Mouse (Mus musculus): ENCODE results near the gene Otog. TPM values are rescaled to one million over a fixed set of nuclear protein-coding genes. Genes with fewer than 3 reads are reported as not detected.

The Otog gene
- polyA plus RNA-seq, 1 experiment from 2014 or later: 0.19 TPM

DNA sequence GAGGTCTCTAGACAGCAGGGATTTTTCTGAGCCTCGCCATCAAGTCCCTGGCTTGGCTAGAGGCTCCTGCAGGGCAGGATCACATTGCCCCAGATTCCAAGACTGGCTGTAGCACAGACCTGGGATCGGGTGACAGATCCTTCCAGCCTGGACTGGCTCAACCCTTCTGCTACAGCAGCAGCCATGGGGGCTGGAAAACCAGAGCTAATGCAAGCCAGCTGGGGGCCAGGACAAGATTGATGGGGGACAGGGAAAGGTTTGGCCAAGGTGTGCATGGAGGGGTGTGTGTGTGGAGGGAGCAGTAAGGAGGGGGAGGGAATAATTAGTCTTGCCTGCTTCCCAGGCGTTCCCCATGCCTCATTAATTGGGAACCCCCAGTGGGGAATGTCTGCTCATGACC is 99.0 kb downstream of the Otog start:
- no peak overlapping the region for H3K27ac ChIP-seq
- WGBS: 50% methylated on average over 3 of the region's 3 CpGs
- no peak overlapping the region for H3K4me3 ChIP-seq
- ATAC-seq (ENCODE audit: low FRiP score): no peak
- 0 out of 2 replicates have a peak, but pooled peaks cover 2% of the 10 kb centered on the region for H3K27me3 ChIP-seq
- H3K9ac ChIP-seq: no peak overlapping the region
- 0 out of 2 replicates have a peak, but pooled peaks cover 4% of the 10 kb centered on the region for H3K9me3 ChIP-seq
- no peak overlapping the region for H3K4me2 ChIP-seq
- H3K36me3 ChIP-seq: no peaks in the 10 kb centered on the region
- H3K4me1 ChIP-seq (replicated peaks): no peaks in the 10 kb centered on the region

DNA sequence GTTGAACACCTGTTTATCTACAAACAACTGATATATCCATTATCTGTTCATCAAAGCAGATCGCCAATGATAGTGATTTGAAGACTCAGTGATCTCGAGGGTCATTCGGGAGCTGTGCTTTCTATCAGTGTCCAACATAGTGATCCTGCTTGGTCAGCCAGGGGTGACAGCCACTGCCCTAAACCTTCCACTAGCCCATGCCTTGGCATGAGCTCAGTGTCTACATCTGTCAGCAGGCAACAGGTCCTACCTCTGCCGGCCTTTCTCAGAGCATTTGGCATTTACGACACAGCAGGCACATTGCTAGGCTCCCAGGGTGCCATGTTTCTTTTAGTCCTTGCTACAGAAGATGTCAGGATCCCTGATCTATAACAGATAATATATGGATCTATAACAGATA is 99.5 kb downstream of the Otog start:
- no peak overlapping the region for H3K9ac ChIP-seq
- H3K4me3 ChIP-seq: no peak overlapping the region
- ATAC-seq (ENCODE audit: low FRiP score): no peak
- H3K9me3 ChIP-seq: 0 out of 2 replicates have a peak, but pooled peaks cover 4% of the 10 kb centered on the region
- no peak overlapping the region for H3K27ac ChIP-seq
- H3K36me3 ChIP-seq: no peaks in the 10 kb centered on the region
- H3K4me1 ChIP-seq (replicated peaks): no peaks in the 10 kb centered on the region
- H3K27me3 ChIP-seq: no peaks in the 10 kb centered on the region
- 79% methylated on average over 5 of the region's 5 CpGs for WGBS
- no peak overlapping the region for H3K4me2 ChIP-seq

DNA sequence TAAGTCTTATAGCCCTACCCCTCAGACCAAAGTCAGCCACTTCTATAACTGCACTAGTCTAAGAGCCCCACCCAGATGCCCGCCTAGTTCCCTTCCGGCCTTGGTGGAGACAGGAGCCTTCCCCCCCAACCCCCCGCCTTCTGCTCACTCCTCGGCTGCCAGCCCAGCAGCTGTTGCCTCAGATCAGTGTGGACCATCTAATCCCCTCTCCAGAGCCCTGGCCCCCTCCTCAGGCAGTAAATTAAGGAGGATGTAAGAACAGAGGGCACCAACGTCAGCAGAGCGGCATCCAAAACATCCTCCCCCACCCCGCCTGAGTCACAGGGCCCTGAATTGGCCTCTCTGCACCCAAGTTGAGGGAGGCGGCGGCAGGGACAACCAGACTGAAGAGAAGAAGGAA is 100.7 kb downstream of the Otog start:
- H3K9me3 ChIP-seq: 0 out of 2 replicates have a peak, but pooled peaks cover 4% of the 10 kb centered on the region
- H3K27me3 ChIP-seq: peaks cover 5% of the 10 kb centered on the region
- WGBS: 85% methylated on average over 9 of the region's 9 CpGs
- no peak overlapping the region for H3K4me2 ChIP-seq
- H3K4me3 ChIP-seq: no peak overlapping the region
- H3K4me1 ChIP-seq (replicated peaks): no peaks in the 10 kb centered on the region
- H3K36me3 ChIP-seq: no peaks in the 10 kb centered on the region
- no peak for ATAC-seq (ENCODE audit: low FRiP score)
- H3K9ac ChIP-seq: no peak overlapping the region
- no peak overlapping the region for H3K27ac ChIP-seq

DNA sequence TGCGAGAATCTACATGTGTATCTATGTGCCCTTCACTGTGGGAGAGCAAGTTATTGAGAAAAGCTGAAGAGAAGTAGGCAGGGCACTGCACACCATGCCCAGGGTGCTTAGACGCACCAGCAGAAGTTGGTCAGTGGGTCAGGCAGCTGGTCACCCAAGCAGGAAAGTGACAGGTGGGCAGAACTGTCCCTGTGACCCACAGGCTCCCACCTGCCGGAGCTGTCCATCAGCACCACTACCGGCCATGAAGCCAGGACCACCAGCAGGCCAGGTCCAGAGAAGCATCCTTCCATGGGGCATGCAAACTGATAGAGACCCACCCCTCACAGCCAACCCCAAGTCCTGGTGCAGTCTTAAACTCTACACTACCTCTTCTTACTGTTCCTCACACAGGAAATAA is 106.9 kb downstream of the Otog start:
- H3K4me2 ChIP-seq: no peak overlapping the region
- no peaks in the 10 kb centered on the region for H3K9me3 ChIP-seq
- no peak for ATAC-seq (ENCODE audit: low FRiP score)
- no peaks in the 10 kb centered on the region for H3K36me3 ChIP-seq
- H3K27me3 ChIP-seq: peaks cover 57% of the 10 kb centered on the region
- H3K4me1 ChIP-seq (replicated peaks): peaks cover 6% of the 10 kb centered on the region
- H3K4me3 ChIP-seq: no peak overlapping the region
- no peak overlapping the region for H3K9ac ChIP-seq
- H3K27ac ChIP-seq: no peak overlapping the region
- WGBS: 77% methylated on average over 4 of the region's 4 CpGs

DNA sequence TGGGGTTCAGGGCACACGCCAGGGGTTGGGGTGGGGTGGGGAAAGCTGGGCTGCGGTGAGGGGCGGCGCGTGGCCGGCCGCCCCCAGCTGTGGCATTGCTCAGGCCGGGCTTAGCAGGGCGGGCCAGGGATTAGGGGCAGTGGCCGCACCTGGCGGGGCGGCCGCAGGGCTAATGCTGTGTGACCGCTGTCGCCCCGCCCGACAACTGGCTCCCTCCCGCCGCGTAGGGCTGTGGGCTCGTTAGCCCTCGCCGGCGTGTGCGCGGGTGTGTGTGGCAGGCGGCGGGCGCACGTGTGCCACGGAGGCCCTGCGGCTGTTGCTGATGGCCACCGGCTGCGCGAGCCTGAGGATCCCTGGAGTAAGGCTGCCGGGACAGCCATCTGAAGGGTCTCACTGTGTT is 108.0 kb downstream of the Otog start:
- Histone ChIP-seq H3K4me1 (replicated peaks) (peaks cover 6% of the 10 kb centered on the region), H3K27ac (no peak overlapping the region), H3K4me2 (peak overlapping the region; percentile 55), H3K9me3 (no peaks in the 10 kb centered on the region), H3K4me3 (peak overlapping the region; percentile 30), H3K9ac (peak overlapping the region; percentile 71), H3K27me3 (peaks cover 57% of the 10 kb centered on the region), H3K36me3 (no peaks in the 10 kb centered on the region)
- WGBS: 2% methylated on average over 36 of the region's 36 CpGs
- ATAC-seq (ENCODE audit: low FRiP score): no peak

DNA sequence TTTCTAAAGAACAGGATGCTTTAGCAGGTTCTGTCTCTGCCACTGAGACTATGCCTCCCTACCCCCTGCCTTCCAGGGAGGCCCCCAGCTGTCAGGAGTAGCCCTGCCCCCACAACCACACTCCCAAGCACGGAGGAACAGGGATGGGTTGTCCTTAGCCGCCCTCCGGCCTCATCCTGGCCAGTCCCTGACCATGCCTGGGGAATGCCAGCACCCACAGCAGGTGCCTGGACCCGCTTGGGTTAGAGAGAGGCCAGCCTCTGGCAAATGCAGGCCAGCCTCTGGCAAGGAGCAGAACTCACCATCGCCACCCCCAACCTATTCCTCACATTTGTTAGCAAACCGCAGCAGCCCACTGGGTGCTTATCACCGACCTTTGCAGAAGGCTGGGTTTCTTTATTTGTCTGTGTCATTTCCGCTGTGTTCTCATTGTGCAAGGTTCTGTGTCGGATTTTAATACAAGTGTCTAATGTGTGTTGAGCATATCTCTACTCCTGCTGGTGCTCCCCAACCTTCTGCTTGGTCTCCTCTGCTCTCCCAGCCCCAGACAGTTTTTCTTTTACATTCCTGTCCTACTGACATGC is 109.4 kb downstream of the Otog start:
- H3K4me2 ChIP-seq: no peak overlapping the region
- peaks cover 57% of the 10 kb centered on the region for H3K27me3 ChIP-seq
- no peaks in the 10 kb centered on the region for H3K36me3 ChIP-seq
- no peak overlapping the region for H3K4me3 ChIP-seq
- peaks cover 6% of the 10 kb centered on the region for H3K4me1 ChIP-seq (replicated peaks)
- no peak overlapping the region for H3K27ac ChIP-seq
- H3K9ac ChIP-seq: no peak overlapping the region
- 53% methylated on average over 9 of the region's 9 CpGs for WGBS
- H3K9me3 ChIP-seq: no peaks in the 10 kb centered on the region
- no peak for ATAC-seq (ENCODE audit: low FRiP score)

DNA sequence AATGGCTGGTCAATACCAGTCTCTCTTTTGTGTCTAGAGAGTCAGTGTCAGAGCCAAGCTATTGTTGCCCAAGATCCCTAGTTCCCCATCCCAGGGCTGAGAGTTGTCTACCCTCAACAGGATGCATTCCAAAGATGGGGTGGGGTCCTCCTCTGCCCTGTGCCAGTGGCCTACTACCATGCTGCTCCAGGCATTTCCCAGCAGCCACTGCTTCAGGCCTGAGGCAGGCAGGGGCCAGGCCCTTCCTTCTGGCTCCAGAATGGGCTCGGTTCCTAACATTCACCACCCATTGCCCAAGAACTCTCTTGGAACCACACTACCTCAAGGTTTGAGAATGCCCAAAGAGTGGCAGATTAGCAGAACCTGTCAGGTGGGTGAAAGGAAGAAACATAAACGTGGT is 112.0 kb downstream of the Otog start:
- Histone ChIP-seq H3K4me1 (replicated peaks) (peaks cover 6% of the 10 kb centered on the region), H3K4me3 (no peak overlapping the region), H3K9me3 (no peaks in the 10 kb centered on the region), H3K27ac (no peak overlapping the region), H3K4me2 (no peak overlapping the region), H3K27me3 (peaks cover 39% of the 10 kb centered on the region), H3K36me3 (no peaks in the 10 kb centered on the region), H3K9ac (no peak overlapping the region)
- no peak for ATAC-seq (ENCODE audit: low FRiP score)
- 71% methylated on average over 2 of the region's 2 CpGs for WGBS

DNA sequence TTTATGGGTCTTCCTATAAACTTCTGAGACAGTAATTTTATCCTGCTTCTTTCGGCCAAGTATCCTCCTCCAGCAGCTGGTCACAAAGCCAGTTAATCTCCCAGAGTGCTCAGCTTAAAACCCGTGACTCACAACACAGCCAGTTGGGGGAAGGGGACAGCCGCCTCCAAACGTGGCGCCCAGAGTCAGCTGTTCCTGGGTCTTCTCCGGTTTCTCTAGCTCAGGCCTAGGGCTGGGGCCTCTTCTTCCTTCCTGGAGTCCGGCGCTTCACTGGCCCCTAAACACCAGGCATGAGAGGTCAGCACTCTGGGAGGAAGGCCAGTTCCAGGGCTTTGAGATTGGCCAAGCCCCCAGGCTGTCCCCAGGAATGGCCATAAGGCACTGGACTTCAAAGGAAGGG is 112.4 kb downstream of the Otog start:
- 73% methylated on average over 8 of the region's 8 CpGs for WGBS
- H3K4me2 ChIP-seq: no peak overlapping the region

DNA sequence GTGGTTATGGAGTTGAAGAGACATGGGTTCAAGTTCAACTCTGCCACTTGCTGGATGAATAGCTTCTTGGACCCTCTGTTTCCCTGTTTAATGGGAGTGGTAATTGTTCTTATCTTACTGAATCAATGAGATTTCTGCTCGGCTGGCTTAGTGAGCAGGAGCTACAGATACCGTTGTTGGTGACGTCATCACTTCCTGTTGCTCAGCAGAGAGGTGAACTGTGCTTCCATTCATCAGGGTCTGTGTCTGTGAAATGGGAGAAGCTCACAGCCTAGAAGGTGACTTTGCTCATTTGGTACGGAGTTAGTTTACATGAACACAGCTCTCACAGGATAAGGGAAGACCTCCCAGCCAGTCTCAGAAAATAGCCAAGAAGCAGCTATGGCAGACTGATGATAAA is 113.1 kb downstream of the Otog start:
- no peak overlapping the region for H3K4me2 ChIP-seq
- ATAC-seq (ENCODE audit: low FRiP score): no peak
- H3K4me1 ChIP-seq (replicated peaks): peaks cover 2% of the 10 kb centered on the region
- H3K9me3 ChIP-seq: no peaks in the 10 kb centered on the region
- H3K9ac ChIP-seq: no peak overlapping the region
- no peak overlapping the region for H3K4me3 ChIP-seq
- 71% methylated on average over 4 of the region's 4 CpGs for WGBS
- no peaks in the 10 kb centered on the region for H3K36me3 ChIP-seq
- H3K27ac ChIP-seq: no peak overlapping the region
- peaks cover 28% of the 10 kb centered on the region for H3K27me3 ChIP-seq

More for the DNA sequence above, 112.4 kb downstream of the Otog start:
- Histone ChIP-seq H3K27me3 (peaks cover 35% of the 10 kb centered on the region), H3K9ac (no peak overlapping the region), H3K36me3 (no peaks in the 10 kb centered on the region), H3K4me3 (no peak overlapping the region), H3K27ac (no peak overlapping the region), H3K4me1 (replicated peaks) (peaks cover 6% of the 10 kb centered on the region), H3K9me3 (no peaks in the 10 kb centered on the region)
- no peak for ATAC-seq (ENCODE audit: low FRiP score)

Other genes starting within 250 kb of the Otog start
- gene Abcc6, start 210.7 kb upstream of the Otog start, polyA plus RNA-seq (2015; fragmentation: Nextera tagmentation; extraction: Ambion mirVana): 0.23 and 0.40 TPM in 2 replicates
- 37.2 and 37.7 TPM in 2 replicates for gene Nomo1, start 207.3 kb upstream of the Otog start, polyA plus RNA-seq (2015; fragmentation: Nextera tagmentation; extraction: Ambion mirVana)
- gene Kcnj11, start 140.2 kb upstream of the Otog start, polyA plus RNA-seq (2015; fragmentation: Nextera tagmentation; extraction: Ambion mirVana): 0.88 and 1.6 TPM in 2 replicates
- gene Abcc8, start 61.0 kb upstream of the Otog start, polyA plus RNA-seq (2015; fragmentation: Nextera tagmentation; extraction: Ambion mirVana): 6.2 and 7.1 TPM in 2 replicates
- gene Ush1c, start 2.5 kb upstream of the Otog start, polyA plus RNA-seq (2015; fragmentation: Nextera tagmentation; extraction: Ambion mirVana): 1.7 and 2.4 TPM in 2 replicates
- gene Myod1, start 135.5 kb downstream of the Otog start, polyA plus RNA-seq (2015; fragmentation: Nextera tagmentation; extraction: Ambion mirVana): 0.94 and 1.4 TPM in 2 replicates
- gene Kcnc1, start 155.5 kb downstream of the Otog start, polyA plus RNA-seq (2015; fragmentation: Nextera tagmentation; extraction: Ambion mirVana): 9.6 and 9.7 TPM in 2 replicates